Mouse (Mus musculus): ENCODE results near the gene Pip4k2c.
"Not testable (repeated sequence)": the region's sequence is repeated elsewhere in the genome, so short reads cannot be mapped to it uniquely, and the experiment has no call there.

The Pip4k2c gene

GRCm38 (mm10) chr10:127208921-127209320, 2.5 kb downstream of the Pip4k2c start:
- no peak for DNase-seq

- no peak for DNase-seq
These were observed 6.0 kb downstream of the Pip4k2c start for GRCm38 (mm10) chr10:127205373-127205772.

DNA sequence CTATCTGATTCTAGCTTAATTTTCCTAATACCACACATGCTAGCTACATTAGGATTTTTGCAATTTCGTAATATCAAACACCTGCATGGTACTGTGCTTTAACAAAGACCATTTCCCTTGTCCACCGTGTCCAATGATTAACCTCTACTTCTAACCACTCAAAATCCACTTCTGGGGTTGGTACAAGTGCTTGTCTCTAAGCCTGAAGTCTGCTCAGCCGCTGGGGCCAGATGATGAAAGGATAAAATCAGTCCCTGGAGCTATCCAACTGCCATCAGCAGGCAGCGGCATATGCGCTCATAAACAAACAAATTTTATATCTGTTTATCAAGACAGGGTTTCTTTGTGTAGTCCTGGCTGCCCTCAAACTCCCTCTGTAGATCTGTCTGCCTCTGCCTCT, 6.8 kb downstream of the Pip4k2c start:
- DNase-seq, result no peak

DNA sequence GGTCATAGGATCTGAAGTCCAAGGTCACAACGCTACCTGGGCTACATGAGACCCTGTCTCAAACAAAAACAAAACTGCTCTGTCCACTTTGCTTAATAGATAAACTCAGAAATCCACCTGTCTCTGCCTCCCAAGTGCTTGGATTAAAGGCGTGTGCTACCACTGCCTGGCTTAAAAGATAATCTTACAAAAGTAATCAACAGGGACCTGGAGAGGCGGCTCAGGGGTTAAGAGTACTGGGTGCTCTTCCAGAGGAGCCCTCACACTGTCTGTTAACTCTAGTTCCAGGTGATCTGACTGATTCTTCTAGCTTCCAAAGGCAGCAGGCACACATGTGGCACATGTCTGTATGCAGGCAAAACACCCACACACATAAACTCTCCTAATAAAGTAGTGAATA, 8.3 kb downstream of the Pip4k2c start:
- no peak for DNase-seq

- DNase-seq, result no peak
These were observed 11.1 kb downstream of the Pip4k2c start for GRCm38 (mm10) chr10:127200279-127200678.

DNA sequence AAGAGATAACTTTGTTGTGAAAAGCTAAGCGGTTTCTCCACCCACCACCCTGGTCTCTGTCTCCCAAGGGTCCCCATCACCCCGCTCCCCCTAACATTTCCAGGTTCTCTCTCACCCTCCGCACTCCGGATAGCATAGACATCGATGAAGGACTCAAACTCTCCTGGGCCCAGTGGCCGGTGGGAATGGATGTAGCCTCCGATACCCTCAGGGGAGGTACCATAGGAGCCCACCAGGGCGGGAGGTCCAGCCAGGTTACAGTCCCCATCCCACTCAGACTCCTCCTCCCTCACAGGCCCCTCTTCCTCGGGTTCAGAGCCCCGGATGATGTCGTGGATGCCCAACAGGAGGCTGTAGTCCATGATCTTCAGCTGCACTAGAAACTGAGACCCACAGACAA, 11.9 kb downstream of the Pip4k2c start:
- no peak for DNase-seq

DNA sequence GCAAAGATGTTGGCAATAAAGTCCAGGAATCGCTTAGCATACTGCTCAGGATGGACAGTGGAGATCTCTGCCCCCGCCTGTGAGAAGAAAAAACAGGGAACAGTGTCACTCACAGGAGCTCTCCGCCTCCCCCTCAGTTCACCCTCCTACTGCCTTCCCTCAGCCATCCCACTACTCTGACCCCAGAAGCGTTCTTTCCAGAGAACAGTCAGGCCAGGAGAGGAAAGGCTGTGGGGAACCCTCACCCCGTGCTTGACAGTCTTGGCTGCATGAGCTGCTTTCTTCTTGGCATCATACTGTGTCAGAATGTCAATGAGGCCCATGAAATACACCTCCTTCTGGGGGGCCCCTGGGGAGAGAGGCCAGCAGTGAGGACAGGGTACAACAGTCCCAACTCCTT, 12.3 kb downstream of the Pip4k2c start:
- no peak for DNase-seq

DNA sequence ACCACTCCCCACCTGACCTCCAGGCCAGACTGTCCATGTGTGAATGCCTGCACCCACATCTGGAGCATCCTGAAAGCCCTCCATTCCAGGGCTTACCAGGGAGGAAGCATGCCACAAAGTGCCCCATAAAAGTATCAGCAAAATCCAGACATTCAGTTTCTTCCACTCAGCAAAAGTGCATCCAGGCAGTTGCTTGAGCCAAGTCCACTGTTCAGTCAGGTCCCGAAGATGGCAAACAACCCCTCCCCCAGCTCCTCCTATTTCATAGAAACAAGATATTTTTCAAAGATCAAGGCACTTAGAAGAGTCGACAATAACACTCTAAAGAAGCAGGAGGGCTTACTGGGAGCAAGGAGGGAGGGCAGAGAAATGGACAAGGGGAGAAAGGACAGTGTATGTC, 12.9 kb downstream of the Pip4k2c start:
- DNase-seq, result no peak

GRCm38 (mm10) chr10:127197505-127198110, 13.8 kb downstream of the Pip4k2c start:
- DNase-seq, result no peak

GRCm38 (mm10) chr10:127197104-127197503, 14.3 kb downstream of the Pip4k2c start:
- DNase-seq, result no peak

DNA sequence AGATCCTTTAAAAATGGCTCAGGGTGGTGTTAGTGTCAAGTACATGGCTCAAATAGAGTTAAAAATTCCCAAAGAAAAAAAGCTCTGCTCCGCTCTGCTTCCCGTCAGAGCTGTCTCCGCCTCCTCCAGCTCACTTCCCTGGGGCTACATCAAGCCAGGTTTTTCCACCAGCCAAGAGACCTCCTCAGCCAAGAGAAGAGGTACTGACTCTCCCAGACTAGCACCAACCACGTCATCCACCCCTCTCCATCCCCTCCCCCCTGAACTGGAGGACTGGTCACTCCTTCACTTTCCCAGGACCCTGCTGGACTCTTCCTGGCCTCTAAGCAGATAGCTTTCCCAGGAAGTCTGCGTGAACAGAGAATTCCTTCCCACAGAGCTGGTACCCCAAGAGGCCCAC, 15.0 kb downstream of the Pip4k2c start:
- DNase-seq, result peak; percentile 90

DNA sequence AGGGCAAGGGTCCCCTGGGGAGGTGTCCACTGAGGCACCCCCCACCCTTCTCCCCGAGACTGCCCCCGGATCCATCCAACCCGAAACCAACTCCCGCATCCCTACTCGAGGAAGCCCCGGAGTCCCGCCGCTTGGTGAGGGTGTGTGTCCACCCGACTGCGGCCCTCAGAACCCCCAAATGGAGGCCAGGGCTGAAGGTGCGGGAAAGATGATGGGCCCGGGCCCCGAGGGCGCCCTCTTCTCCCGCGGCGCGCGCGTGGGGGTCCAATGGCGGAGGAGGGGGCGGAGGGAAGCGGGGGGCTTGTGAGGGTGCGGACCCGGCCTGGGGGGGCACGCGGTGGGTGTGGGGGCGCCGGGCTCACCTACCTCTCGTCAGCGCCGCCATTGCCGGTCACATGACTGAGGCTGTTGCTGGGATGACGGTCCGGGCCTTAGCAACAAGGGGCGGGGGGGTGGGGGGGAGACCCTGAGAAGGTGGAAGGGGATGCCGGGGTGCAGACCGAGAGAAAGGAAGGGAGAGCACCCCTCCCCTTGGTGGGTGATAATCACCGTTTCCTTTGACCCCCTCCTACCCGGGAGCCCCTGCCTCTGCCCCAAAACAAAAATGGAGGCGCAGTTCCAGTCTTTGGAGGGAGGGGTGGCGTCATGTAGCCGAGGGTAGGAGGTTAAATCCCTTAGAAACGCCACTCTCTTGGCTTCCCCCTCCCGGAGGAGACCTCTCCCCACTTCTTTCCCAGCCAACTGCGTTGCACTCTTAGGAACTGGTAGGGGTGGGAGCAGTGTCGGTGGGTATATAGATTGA, 15.9 kb downstream of the Pip4k2c start, which contains the start of gene Dtx3:
TSS of gene Dtx3 (minus strand) at position 401 of the 802 bp plus-strand sequence.
- peak; percentile 52 for DNase-seq

GRCm38 (mm10) chr10:127194428-127195327, 16.7 kb downstream of the Pip4k2c start:
- DNase-seq, result peak; percentile 87

- no peak for DNase-seq
These were observed 18.4 kb downstream of the Pip4k2c start for GRCm38 (mm10) chr10:127193011-127193410.

DNA sequence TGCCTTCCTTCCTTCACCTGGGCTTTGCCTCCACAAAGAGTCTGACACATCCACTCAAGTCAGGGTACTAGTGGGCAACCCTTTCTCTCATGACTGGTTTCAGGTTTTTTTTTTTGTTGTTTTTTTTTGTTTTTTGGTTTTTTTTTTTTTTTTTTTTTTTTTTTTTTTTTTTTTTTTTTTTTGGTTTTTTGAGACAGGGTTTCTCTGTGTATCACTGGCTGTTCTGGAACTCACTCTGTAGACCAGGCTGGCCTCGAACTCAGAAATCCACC, 19.4 kb downstream of the Pip4k2c start:
- DNase-seq, result not testable (repeated sequence)

DNA sequence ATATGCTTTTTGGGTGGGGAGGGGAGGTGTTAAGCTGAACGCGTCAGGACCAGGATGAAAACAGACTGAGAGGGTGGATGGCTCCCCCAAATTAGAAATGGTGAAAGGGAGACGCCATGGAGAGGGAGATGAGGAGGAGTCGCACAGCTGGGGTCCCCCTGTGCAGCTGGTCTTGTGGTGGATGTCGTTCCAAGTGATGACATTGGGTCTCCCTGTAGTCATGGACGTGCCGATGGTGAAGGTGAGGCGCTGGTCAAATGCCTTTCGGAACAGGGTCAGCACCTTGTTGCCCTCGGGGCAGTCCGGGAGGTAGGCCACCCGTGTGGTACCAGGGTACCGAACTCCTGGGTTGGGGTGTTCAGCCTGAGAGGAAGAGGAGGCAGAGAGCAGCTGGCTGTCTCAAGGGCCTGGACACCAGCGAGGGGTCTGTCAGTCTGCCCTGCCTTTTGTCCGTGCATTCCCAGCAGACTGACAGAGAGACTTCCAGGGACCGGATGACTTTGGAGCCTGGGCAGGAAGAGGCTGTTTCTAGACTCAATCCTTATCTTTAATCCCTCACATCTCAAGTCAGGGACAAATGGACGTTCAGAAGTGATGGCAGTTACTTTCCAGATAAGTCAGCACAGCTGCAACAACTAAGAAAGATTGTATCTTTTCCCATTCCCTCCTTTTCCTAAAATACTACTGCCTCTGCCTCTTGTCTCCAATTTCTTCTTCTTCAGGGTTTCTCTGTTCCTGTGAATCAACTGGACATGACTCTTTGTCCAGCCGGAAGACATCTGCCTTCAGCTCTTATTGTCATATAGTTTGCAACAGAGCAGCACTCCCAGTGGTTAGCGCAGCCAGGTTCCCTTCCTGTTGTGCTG, 20.0 kb downstream of the Pip4k2c start:
- DNase-seq, result no peak

GRCm38 (mm10) chr10:127190398-127191190, 20.8 kb downstream of the Pip4k2c start:
- DNase-seq, result no peak

DNA sequence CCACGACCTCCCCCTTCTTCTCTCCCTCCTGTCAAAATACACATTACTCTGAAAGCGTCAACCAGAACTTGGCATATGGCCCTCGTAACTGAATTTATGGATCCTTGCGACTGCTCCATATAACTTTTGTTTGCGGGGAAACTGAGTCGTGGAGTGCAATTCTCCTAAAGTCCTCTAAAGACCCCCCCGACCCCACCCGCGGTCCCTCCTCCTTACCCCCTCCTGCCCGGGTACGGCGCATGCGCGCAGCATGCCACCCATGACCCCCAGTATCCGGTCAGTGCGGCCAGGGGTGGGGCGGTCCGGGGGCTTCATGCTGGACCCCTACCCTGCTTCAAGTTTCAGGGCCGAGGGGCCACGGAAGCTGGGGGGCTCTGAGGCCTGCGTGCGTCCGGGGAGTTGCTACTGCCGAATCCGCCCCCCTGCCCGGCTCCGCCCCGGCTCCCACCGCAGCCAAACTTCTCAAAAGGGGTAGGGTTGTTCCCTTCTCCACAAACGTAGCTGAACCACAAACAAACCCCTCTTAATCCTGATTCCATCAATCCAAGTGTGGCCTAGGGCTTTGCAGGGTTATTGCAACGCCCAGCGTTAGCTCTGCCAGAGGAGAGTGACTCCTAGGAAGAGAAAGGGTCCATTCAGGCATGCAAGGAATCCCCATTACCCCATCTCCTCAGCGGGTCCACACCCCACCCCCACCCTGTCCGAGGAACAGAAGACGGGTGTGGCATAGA, 21.6 kb downstream of the Pip4k2c start, which contains the start of gene Arhgef25:
TSS of gene Arhgef25 (minus strand) at position 433 of the 731 bp plus-strand sequence.
- DNase-seq, result peak; percentile 85

GRCm38 (mm10) chr10:127189116-127189650, 22.2 kb downstream of the Pip4k2c start:
- peak; percentile 61 for DNase-seq

GRCm38 (mm10) chr10:127188465-127189115, 22.8 kb downstream of the Pip4k2c start:
- peak; percentile 72 for DNase-seq
